Mouse (Mus musculus) CH12.LX (cell line): ENCODE measurements around the gene Dclre1b.

Source experiments
- BHLHE40 ChIP-seq: IDR thresholded peaks from 2 replicates; pipeline ENCODE4 v1.6.1; 2011; ENCODE audit warnings: mild to moderate bottlenecking, low read depth, low read length, improper control_type of control experiment
- CTCF ChIP-seq, 2 experiments: IDR thresholded peaks in 1 of 2; conservative IDR thresholded peaks in 1 of 2; 2 replicates each; pipeline ENCODE4 v1.5.1; 2011 to 2012; ENCODE audit warnings: low read depth in 2 of 2, low read length in 2 of 2, improper control_type of control experiment in 1 of 2, inconsistent platforms in 1 of 2, mild to moderate bottlenecking in 1 of 2, moderate library complexity in 1 of 2
- EP300 ChIP-seq: IDR thresholded peaks from 2 replicates; pipeline ENCODE4 v1.6.1; 2011; ENCODE audit warnings: low read length, improper control_type of control experiment
- MXI1 ChIP-seq: IDR thresholded peaks from 2 replicates; pipeline ENCODE4 v1.6.1; 2011; ENCODE audit warnings: mild to moderate bottlenecking, low read depth, low read length, improper control_type of control experiment
- POLR2A ChIP-seq: IDR thresholded peaks from 2 replicates; pipeline ENCODE4 v1.6.1; 2011; ENCODE audit warnings: low read depth, mild to moderate bottlenecking, improper control_type of control experiment, low read length
- RAD21 ChIP-seq: IDR thresholded peaks from 2 replicates; pipeline ENCODE4 v1.6.1; 2011; ENCODE audit warnings: low read depth, mild to moderate bottlenecking, low read length, improper control_type of control experiment, moderate library complexity

GRCm38 (mm10) chr3:103787225-103787624 is 22.0 kb downstream of the Dclre1b start:
- TF ChIP-seq CTCF (conservative IDR thresholded peaks at IDR 0.05 in 1 of 2, IDR thresholded peaks at IDR 0.05 in 1 of 2; ENCODE audit: low read depth in 2 of 2, low read length in 2 of 2) (no peak), RAD21 (no peak), POLR2A (no peak), MXI1 (no peak), EP300 (peak; percentile 55; the same call in 1 of the 2 replicates), BHLHE40 (no peak)
